Mouse (Mus musculus): Measurements from ENCODE around the gene Trio.

DNA sequence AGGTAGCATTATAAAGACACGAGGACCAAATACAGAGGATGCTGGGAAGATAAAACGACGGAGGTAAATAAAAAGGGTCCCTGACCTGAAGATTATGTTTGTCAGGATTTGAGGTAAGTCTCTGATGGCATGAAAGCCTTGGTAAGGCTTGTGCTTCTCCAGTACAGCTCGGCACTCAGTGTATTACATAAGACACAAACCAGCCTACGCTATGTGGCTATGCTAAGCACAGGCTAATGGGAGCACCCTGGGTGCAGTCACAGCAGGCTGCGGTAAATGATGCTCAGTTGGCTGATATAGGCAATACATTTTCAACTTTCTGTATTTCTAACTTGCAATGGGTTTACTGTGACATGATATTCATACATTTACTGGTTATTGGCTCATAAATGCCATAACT, 234.9 kb downstream of the Trio start:
- 0 out of 2 replicates have a peak, but pooled peaks have one; percentile 35 for TF ChIP-seq POLR2A (IDR thresholded peaks at IDR 0.05; ENCODE audit: extremely low read depth, insufficient read depth, low read length)
- TF ChIP-seq CTCF (IDR thresholded peaks at IDR 0.05; ENCODE audit: extremely low read depth, insufficient read depth, low read length): no peak
